Mouse (Mus musculus) right cerebral cortex, postnatal 25 days (tissue): Measurements from ENCODE around the gene Ssna1.
A peak's percentile ranks its signal among the peaks of the same experiment; 100 is the strongest.

Experiments
- DNase-seq: peaks from one replicate; pipeline ENCODE4 v3.0.0; 2022

Ssna1 gene

GRCm38 (mm10) chr2:25271827-25272511, at the start of gene Ssna1, which contains the start of gene Anapc2:
Gene Ssna1, minus strand, starts transcription at chr2:25272438.
Gene Anapc2, plus strand, starts transcription at chr2:25272478.
- peak; percentile 97 for DNase-seq

GRCm38 (mm10) chr2:25320084-25320483, 47.8 kb upstream of the Ssna1 start:
- no peak for DNase-seq

GRCm38 (mm10) chr2:25318971-25319773, 46.9 kb upstream of the Ssna1 start, which contains the start of gene Grin1:
Gene Grin1, minus strand, starts transcription at chr2:25319187.
- peak; percentile 92 for DNase-seq

- DNase-seq, result peak; percentile 66
Measured at GRCm38 (mm10) chr2:25318119-25318966, 46.1 kb upstream of the Ssna1 start.

- DNase-seq, result no peak
Measured at GRCm38 (mm10) chr2:25311491-25311891, 39.3 kb upstream of the Ssna1 start.

GRCm38 (mm10) chr2:25310969-25311368, 38.7 kb upstream of the Ssna1 start:
- DNase-seq, result no peak

- DNase-seq, result no peak
Measured at GRCm38 (mm10) chr2:25310180-25310579, 37.9 kb upstream of the Ssna1 start.

GRCm38 (mm10) chr2:25305587-25306359, 33.5 kb upstream of the Ssna1 start:
- peak; percentile 4 for DNase-seq

- DNase-seq, result peak; percentile 43
Measured at GRCm38 (mm10) chr2:25304657-25305541, 32.7 kb upstream of the Ssna1 start.

- DNase-seq, result peak; percentile 9
Measured at GRCm38 (mm10) chr2:25303931-25304656, 31.9 kb upstream of the Ssna1 start.

- DNase-seq, result peak; percentile 4
Measured at GRCm38 (mm10) chr2:25303452-25303851, 31.2 kb upstream of the Ssna1 start.

- DNase-seq, result no peak
Measured at GRCm38 (mm10) chr2:25298046-25298445, 25.8 kb upstream of the Ssna1 start.

GRCm38 (mm10) chr2:25297093-25297492, 24.9 kb upstream of the Ssna1 start:
- no peak for DNase-seq

GRCm38 (mm10) chr2:25293706-25294105, 21.5 kb upstream of the Ssna1 start:
- DNase-seq, result no peak

- peak; percentile 64 for DNase-seq
Measured at GRCm38 (mm10) chr2:25292856-25293255, 20.6 kb upstream of the Ssna1 start.

- DNase-seq, result peak; percentile 57
Measured at GRCm38 (mm10) chr2:25292054-25292544, 19.9 kb upstream of the Ssna1 start.

GRCm38 (mm10) chr2:25291184-25292053, 19.2 kb upstream of the Ssna1 start:
- no peak for DNase-seq

GRCm38 (mm10) chr2:25290816-25291130, 18.5 kb upstream of the Ssna1 start:
- peak; percentile 59 for DNase-seq

- DNase-seq, result peak; percentile 79
Measured at GRCm38 (mm10) chr2:25290101-25290815, 18.0 kb upstream of the Ssna1 start.
